Mouse (Mus musculus) heart, embryonic 13.5 days (tissue): ENCODE results near the gene Gm813. TPM values are rescaled to one million over a fixed set of nuclear protein-coding genes. Genes with fewer than 3 reads are reported as not detected.
"Not testable (repeated sequence)": the region's sequence is repeated elsewhere in the genome, so short reads cannot be mapped to it uniquely, and the experiment has no call there.

ENCODE experiments used
- ATAC-seq: fragments of 200-750 bp; cut with Nextera tagmentation; 2 replicates; pipeline ENCODE4 v1.8.0; 2017; ENCODE audit warnings: moderate TSS enrichment; ENCODE audit not compliant: insufficient number of reproducible peaks, low FRiP score, low TSS enrichment; ENCODE audit errors: extremely low read depth
- H3K27ac ChIP-seq: fragments of 300-500 bp; sonication (generic); replicated peaks from 2 replicates; pipeline ENCODE4 v1.5.1; 2015; ENCODE audit warnings: moderate library complexity, mild to moderate bottlenecking, inconsistent platforms
- H3K27me3 ChIP-seq: fragments of 300-500 bp; sonication (generic); replicated peaks from 2 replicates; pipeline ENCODE4 v1.6.1; 2015; ENCODE audit warnings: mild to moderate bottlenecking, inconsistent platforms
- H3K36me3 ChIP-seq: fragments of 300-500 bp; sonication (generic); 2 replicates; pipeline ENCODE4 v1.6.1; 2015; ENCODE audit warnings: mild to moderate bottlenecking, inconsistent platforms
- H3K4me1 ChIP-seq: fragments of 300-500 bp; sonication (generic); 2 replicates; pipeline ENCODE4 v1.6.1; 2015; ENCODE audit warnings: inconsistent platforms
- H3K4me2 ChIP-seq: fragments of 300-500 bp; sonication (generic); 2 replicates; pipeline ENCODE4 v1.6.1; 2015; ENCODE audit warnings: inconsistent platforms, mild to moderate bottlenecking, moderate library complexity
- H3K4me3 ChIP-seq: fragments of 300-500 bp; sonication (generic); 2 replicates; pipeline ENCODE4 v1.5.1; 2015; ENCODE audit warnings: moderate library complexity, mild to moderate bottlenecking, inconsistent platforms
- H3K9ac ChIP-seq: fragments of 300-500 bp; sonication (generic); 2 replicates; pipeline ENCODE4 v1.6.1; 2015; ENCODE audit warnings: inconsistent platforms, mild to moderate bottlenecking, moderate library complexity
- H3K9me3 ChIP-seq: fragments of 300-500 bp; sonication (generic); 2 replicates; pipeline ENCODE4 v1.6.1; 2016; ENCODE audit warnings: inconsistent platforms
- WGBS: fragments of 180-500 bp; shearing (Covaris S2); methylation state at CpG from one replicate; pipeline ENCODE4 v1.1.7; 2015; ENCODE audit warnings: mixed read lengths; 5-methylcytosine and 5-hydroxymethylcytosine counted together
- polyA plus RNA-seq: library from polyadenylated mRNA; unstranded; fragments of >200 nt; fragmentation: Nextera tagmentation; extraction: Ambion mirVana; gene quantifications from 2 replicates; pipeline ENCODE4 v1.2.1, GENCODE M21; 2015

Gene Gm813
- polyA plus RNA-seq, result not detected in 2 replicates

DNA sequence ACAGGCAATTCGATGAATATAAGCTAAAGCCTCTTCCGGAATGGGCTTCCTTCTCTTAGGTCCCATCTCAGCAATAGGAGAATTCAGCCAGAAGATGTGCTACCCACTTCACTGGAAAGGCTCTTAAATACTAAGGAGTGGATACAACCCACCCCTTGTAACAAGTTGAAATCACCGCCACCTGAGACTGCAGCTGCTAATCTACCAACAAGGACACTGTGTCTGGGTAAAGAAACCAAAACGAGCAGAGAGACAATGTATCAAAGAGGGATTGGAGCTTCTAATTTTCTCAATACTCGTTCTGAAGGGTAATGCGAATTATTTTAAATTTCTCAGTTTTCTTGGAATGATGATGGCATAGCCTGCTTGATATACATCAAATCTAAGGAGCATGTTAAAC is at the start of gene Gm813:
Gm813 (minus strand) TSS at position 101 of the 400 bp plus-strand sequence.
- WGBS, result 77% methylated on average over 6 of the region's 6 CpGs
- no peak within 1 kb of the TSS for H3K9ac ChIP-seq
- ATAC-seq, result no peak
- H3K27me3 ChIP-seq, result no peaks in the 10 kb centered on the region
- no peak within 1 kb of the TSS for H3K4me3 ChIP-seq
- no peaks in the 10 kb centered on the region for H3K4me1 ChIP-seq
- H3K9me3 ChIP-seq, result no peaks in the 10 kb centered on the region
- no peaks in the 10 kb centered on the region for H3K36me3 ChIP-seq
- no peak within 1 kb of the TSS for H3K4me2 ChIP-seq
- H3K27ac ChIP-seq, result no peak within 1 kb of the TSS

DNA sequence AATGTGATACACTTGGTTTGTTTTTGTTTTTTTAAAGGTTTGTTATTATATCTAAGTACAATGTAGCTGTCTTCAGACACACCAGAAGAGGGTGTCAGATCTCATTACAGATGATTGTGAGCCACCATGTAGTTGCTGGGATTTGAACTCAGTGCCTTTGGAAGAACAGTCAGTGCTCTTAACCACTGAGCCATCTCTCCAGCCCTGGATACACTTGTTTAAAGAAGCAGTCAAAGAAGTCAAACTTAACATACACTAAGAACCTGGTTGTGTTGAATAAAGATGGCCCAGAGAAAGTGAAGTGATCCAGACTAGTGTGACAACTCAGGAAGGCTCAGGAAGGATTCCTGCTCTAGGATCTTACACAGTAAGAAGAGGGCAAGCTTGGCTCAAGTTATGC is 48.4 kb upstream of the Gm813 start:
- not testable (repeated sequence) for H3K9me3 ChIP-seq, H3K27me3 ChIP-seq, H3K36me3 ChIP-seq, H3K9ac ChIP-seq, ATAC-seq, H3K27ac ChIP-seq, H3K4me2 ChIP-seq, H3K4me3 ChIP-seq
- peaks cover 16% of the 10 kb centered on the region for H3K4me1 ChIP-seq

DNA sequence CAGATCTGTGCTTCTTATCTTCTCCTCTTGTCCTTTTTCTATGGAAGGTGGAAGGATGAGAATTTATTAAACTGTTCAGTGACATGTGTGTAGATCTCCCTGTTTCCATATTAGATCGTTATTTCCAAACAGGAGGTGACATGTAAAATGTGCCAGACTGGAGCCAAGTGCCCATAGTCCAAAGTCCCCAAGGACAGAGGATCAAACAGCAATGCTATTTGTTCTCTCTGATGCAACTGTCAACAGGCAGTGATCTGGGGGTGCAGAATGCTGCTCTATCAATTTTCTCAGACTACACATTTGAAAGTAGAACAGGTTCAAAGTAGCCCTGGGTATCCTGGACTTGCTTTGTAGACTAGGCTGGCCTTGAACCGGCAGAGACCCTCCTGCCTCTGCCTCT is 47.0 kb upstream of the Gm813 start:
- Histone ChIP-seq H3K27ac (no peak overlapping the region), H3K9ac (no peak overlapping the region), H3K4me1 (peaks cover 5% of the 10 kb centered on the region), H3K36me3 (no peaks in the 10 kb centered on the region), H3K4me2 (no peak overlapping the region), H3K4me3 (no peak overlapping the region), H3K9me3 (no peaks in the 10 kb centered on the region), H3K27me3 (no peaks in the 10 kb centered on the region)
- no peak for ATAC-seq
- WGBS, result 78% methylated on average over 2 of the region's 2 CpGs

GRCm38 (mm10) chr16:58663021-58663420 is 46.2 kb upstream of the Gm813 start:
- no peaks in the 10 kb centered on the region for H3K27me3 ChIP-seq
- WGBS, result 62% methylated on average over 5 of the region's 5 CpGs
- H3K36me3 ChIP-seq, result no peaks in the 10 kb centered on the region
- H3K9me3 ChIP-seq, result no peaks in the 10 kb centered on the region
- H3K9ac ChIP-seq, result no peak overlapping the region
- no peak overlapping the region for H3K4me2 ChIP-seq
- no peaks in the 10 kb centered on the region for H3K4me1 ChIP-seq
- ATAC-seq, result no peak
- H3K27ac ChIP-seq, result no peak overlapping the region
- H3K4me3 ChIP-seq, result no peak overlapping the region

DNA sequence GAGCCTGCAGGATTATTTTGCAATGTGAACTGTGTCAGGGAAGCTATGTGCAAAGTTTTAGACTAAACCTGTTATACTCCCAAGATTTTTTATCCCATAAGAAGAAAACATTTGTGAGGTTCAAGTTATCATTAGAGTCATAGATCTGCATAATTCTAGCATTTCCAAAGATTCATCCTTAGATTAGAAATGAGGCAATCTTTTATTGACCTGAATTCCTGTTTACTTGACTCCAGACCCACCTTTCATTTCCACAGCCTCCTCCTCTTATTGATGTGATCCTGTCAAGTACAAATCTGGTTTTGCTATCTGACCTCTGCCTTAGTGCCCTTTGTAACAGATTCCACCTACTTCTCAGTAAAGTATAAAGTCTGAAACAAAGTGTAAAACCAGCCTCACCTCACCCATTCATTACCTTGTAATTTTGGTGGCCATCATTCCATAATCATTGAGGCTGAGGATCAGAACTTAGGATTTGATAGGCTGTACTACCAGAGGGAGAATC is 45.6 kb upstream of the Gm813 start:
- H3K9ac ChIP-seq, result no peak overlapping the region
- no peaks in the 10 kb centered on the region for H3K9me3 ChIP-seq
- H3K27me3 ChIP-seq, result no peaks in the 10 kb centered on the region
- H3K4me2 ChIP-seq, result peak overlapping the region; percentile 20
- H3K4me1 ChIP-seq, result no peaks in the 10 kb centered on the region
- no peaks in the 10 kb centered on the region for H3K36me3 ChIP-seq
- no peak for ATAC-seq
- no peak overlapping the region for H3K27ac ChIP-seq
- no peak overlapping the region for H3K4me3 ChIP-seq

DNA sequence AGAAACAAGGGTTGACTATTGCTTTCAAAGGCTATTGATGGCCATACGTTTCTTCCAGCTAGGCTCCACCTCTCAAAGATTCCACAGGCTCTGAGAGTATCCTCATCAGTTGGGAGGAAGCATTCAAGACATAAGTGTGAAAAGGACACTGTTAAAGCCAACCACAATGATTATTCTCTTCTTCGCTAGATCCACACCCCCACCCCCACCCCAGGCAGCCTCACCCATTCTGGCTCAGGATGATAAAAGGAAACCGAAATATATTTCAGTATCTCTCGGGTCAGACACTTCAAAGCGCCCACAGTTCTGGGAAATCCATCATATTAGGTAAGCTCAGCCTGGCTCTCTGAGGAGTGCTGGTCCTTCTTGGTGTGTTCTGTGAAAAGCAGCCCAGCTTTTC is 45.0 kb upstream of the Gm813 start:
- H3K9ac ChIP-seq, result no peak overlapping the region
- H3K4me2 ChIP-seq, result peak overlapping the region; percentile 20
- H3K27ac ChIP-seq, result no peak overlapping the region
- no peaks in the 10 kb centered on the region for H3K9me3 ChIP-seq
- no peaks in the 10 kb centered on the region for H3K27me3 ChIP-seq
- no peaks in the 10 kb centered on the region for H3K4me1 ChIP-seq
- H3K36me3 ChIP-seq, result no peaks in the 10 kb centered on the region
- WGBS, result 51% methylated on average over 5 of the region's 5 CpGs
- no peak overlapping the region for H3K4me3 ChIP-seq
- no peak for ATAC-seq

DNA sequence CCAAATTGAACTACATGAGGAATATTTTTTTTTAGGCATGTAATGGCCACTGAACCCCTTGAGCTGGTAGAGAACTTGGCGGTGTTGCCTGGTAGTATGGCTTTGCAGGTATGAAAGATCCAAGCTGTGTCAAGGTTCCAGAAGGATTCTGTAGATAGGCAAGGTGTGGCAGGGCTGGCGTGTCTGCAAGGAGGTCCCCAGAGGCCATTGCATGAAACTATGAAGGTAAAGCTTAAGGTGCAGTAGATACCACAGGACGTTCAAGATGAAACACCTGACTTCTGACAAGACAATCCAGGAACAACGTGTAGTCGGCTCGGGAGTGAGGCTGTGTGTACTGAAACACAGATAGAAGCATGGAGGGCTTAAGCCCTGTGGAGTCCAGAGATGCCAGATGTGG is 41.9 kb upstream of the Gm813 start:
- Histone ChIP-seq H3K9ac (no peak overlapping the region), H3K4me1 (no peaks in the 10 kb centered on the region), H3K27me3 (no peaks in the 10 kb centered on the region), H3K27ac (no peak overlapping the region), H3K4me3 (no peak overlapping the region), H3K9me3 (no peaks in the 10 kb centered on the region), H3K36me3 (no peaks in the 10 kb centered on the region), H3K4me2 (no peak overlapping the region)
- ATAC-seq, result no peak
- WGBS, result 72% methylated on average over 6 of the region's 6 CpGs

GRCm38 (mm10) chr16:58656526-58656925 is 39.7 kb upstream of the Gm813 start:
- H3K27me3 ChIP-seq, result no peaks in the 10 kb centered on the region
- no peak overlapping the region for H3K4me2 ChIP-seq
- H3K4me1 ChIP-seq, result no peaks in the 10 kb centered on the region
- no peak overlapping the region for H3K4me3 ChIP-seq
- ATAC-seq, result no peak
- 68% methylated on average over 4 of the region's 4 CpGs for WGBS
- no peaks in the 10 kb centered on the region for H3K9me3 ChIP-seq
- H3K9ac ChIP-seq, result no peak overlapping the region
- no peaks in the 10 kb centered on the region for H3K36me3 ChIP-seq
- H3K27ac ChIP-seq, result no peak overlapping the region

- no peaks in the 10 kb centered on the region for H3K36me3 ChIP-seq
- no peak for ATAC-seq
- H3K27ac ChIP-seq, result no peak overlapping the region
- H3K4me1 ChIP-seq, result no peaks in the 10 kb centered on the region
- H3K9ac ChIP-seq, result no peak overlapping the region
- no peak overlapping the region for H3K4me2 ChIP-seq
- no peaks in the 10 kb centered on the region for H3K9me3 ChIP-seq
- no peak overlapping the region for H3K4me3 ChIP-seq
- no peaks in the 10 kb centered on the region for H3K27me3 ChIP-seq
These were observed 39.0 kb upstream of the Gm813 start for GRCm38 (mm10) chr16:58655751-58656150.

DNA sequence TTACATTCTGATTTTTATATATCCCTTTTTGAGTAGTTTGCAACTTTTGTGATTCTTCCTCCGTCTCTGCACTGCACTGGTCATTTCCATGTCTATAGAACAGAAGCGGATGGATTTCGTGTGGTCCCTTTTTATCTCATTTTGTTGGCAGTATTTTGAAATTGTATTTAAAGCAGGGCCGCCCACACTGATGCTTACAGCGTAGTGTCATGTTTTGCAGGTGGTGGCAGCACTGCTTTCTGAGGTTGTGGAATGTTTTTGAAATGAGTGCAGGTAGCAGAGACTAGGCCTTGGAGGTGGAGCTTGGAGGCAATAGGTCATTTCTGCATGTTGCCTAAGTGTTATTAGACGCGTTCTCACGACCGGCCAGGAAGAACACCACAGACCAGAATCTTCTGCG is 33.2 kb upstream of the Gm813 start:
- Histone ChIP-seq H3K27me3 (no peaks in the 10 kb centered on the region), H3K4me1 (no peaks in the 10 kb centered on the region), H3K27ac (no peak overlapping the region), H3K36me3 (no peaks in the 10 kb centered on the region), H3K4me3 (no peak overlapping the region), H3K4me2 (no peak overlapping the region), H3K9me3 (no peaks in the 10 kb centered on the region), H3K9ac (no peak overlapping the region)
- ATAC-seq, result no peak
- 90% methylated on average over 10 of the region's 10 CpGs for WGBS

DNA sequence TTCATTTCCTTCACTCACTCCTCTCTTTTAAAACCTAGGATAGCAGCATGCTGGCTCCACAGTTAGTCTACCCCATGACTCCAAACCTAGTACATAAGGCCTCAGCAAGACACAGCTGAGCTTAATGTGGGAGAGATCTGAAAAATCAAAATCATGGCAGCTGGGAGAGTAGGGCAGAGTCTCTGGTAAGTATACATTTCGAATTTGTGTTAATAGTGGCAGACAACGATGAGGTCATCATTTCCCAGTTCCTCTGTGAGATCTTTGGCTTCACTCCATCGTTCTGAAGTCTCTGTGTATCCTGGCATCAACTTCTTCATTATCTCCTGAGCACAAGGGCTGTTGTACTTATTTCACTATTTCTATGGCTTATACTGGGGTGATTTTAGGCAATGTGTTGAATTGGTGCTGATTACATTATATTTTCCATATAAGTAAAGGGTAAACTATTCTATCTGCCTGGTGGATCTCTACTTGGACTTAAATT is 22.0 kb upstream of the Gm813 start, which contains the start of gene E330017A01Rik:
E330017A01Rik (minus strand) TSS at position 51 of the 487 bp plus-strand sequence.
- Histone ChIP-seq H3K4me3 (no peak within 1 kb of the TSS), H3K4me2 (no peak within 1 kb of the TSS), H3K36me3 (no peaks in the 10 kb centered on the region), H3K27ac (no peak within 1 kb of the TSS), H3K4me1 (0 out of 2 replicates have a peak, but pooled peaks cover 5% of the 10 kb centered on the region), H3K27me3 (no peaks in the 10 kb centered on the region), H3K9me3 (no peaks in the 10 kb centered on the region), H3K9ac (no peak within 1 kb of the TSS)
- ATAC-seq, result no peak
- 47% methylated on average over 3 of the region's 3 CpGs for WGBS

- Histone ChIP-seq H3K4me2 (no peak overlapping the region), H3K4me3 (no peak overlapping the region), H3K36me3 (no peaks in the 10 kb centered on the region), H3K27me3 (no peaks in the 10 kb centered on the region), H3K4me1 (0 out of 2 replicates have a peak, but pooled peaks cover 5% of the 10 kb centered on the region), H3K27ac (no peak overlapping the region), H3K9me3 (no peaks in the 10 kb centered on the region), H3K9ac (no peak overlapping the region)
- 80% methylated on average over 7 of the region's 7 CpGs for WGBS
- ATAC-seq, result no peak
These were observed 21.2 kb upstream of the Gm813 start for GRCm38 (mm10) chr16:58638016-58638415.
